Mouse (Mus musculus): ENCODE data around the gene Sh3rf3. TPM values are rescaled to one million over a fixed set of nuclear protein-coding genes. Genes with fewer than 3 reads are reported as not detected.
A peak's percentile ranks its signal among the peaks of the same experiment; 100 is the strongest.

The Sh3rf3 gene
- polyA plus RNA-seq (2015; fragmentation: Nextera tagmentation; extraction: Ambion mirVana) = not detected in 2 replicates

DNA sequence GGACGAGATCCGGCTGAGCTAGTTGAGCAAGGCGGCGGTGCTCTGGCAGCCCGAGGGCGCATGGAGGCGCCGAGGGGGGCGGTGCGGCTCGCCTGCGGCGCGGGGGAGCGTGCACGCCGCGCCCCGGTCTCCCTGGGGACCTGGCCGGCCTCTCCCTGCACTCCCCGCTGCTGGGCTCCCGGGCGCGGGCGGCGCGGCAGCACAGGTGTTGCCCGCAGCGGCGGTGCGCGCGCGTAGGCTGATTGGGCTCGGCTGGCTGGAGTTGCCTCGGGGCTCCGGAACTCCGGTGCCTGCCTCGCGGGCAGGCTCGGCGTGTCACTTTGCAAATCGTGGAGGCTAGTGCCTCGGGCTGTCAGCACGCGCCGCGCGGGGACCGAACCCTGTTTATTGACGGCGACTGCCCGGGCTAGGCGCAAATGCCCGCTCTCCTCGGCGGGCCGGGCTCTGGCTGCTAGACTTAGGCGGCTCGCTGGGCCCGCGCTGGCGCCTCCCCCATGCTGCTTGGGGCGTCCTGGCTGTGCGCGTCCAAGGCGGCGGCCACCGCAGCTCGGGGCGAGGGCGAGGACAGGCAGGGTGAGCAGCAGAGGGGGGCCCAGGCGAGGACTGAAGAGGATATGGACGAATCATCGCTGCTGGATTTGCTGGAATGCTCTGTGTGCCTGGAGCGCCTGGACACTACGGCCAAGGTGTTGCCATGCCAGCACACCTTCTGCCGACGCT lies at the start of gene Sh3rf3:
TSS of gene Sh3rf3 (plus strand) at position 279 of the 720 bp plus-strand sequence.
- no peak within 1 kb of the TSS for H3K27ac ChIP-seq
- H3K9ac ChIP-seq = no peak within 1 kb of the TSS
- peak within 1 kb of the TSS; percentile 43 for H3K4me3 ChIP-seq (replicated peaks)
- peak within 1 kb of the TSS; percentile 63 for H3K4me2 ChIP-seq
- H3K9me3 ChIP-seq (replicated peaks) = no peaks in the 10 kb centered on the region
- peaks cover 3% of the 10 kb centered on the region; the same call in 1 of the 2 replicates for H3K4me1 ChIP-seq (replicated peaks)
- WGBS (ENCODE audit: insufficient replicate concordance) = 1% methylated on average over 79 of the region's 79 CpGs
- peaks cover 53% of the 10 kb centered on the region for H3K27me3 ChIP-seq
- no peak for ATAC-seq (ENCODE audit: low read depth)
- no peaks in the 10 kb centered on the region for H3K36me3 ChIP-seq
- no peak for DNase-seq

DNA sequence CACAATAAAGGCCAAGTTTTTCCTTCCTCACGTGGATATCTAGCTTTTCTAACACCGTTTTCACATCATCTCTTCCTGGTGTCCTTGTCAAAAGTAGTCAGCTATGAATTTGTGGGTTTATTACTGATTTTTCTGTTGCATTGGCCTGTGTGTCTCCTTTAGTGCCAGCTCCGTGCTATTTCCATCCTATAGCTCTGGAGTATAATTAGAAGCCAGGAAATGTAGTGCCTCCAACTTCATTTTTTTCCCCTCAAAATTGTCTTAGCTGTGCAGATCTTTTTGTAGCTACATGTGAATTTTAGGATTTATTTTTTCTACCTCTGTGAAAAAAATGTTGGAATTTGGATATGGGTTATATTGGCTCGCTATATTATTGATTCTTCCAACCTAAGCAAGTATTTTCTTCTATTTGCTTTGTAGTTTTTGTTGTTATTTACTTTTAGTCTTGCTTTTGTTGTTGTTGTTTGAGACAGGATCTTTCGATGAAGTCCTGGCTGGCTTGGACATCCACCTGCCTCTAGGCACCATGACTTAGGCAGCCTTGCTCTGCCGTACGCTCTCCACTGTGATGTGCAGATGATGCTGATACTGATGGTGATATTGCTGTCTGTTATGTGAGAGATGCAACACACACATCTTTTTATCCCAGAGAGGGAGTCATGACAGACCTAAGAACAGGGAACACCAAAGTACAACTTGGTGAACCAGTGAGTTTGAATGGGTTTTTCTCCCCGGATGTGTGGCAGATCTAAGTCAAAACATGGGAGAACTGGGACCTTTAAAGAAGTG lies 24.5 kb upstream of the Sh3rf3 start:
- Histone ChIP-seq H3K4me1 (replicated peaks) (no peaks in the 10 kb centered on the region), H3K4me3 (replicated peaks) (no peak overlapping the region), H3K4me2 (no peak overlapping the region), H3K27me3 (no peaks in the 10 kb centered on the region), H3K9ac (no peak overlapping the region), H3K36me3 (no peaks in the 10 kb centered on the region), H3K9me3 (replicated peaks) (no peaks in the 10 kb centered on the region), H3K27ac (no peak overlapping the region)
- ATAC-seq (ENCODE audit: low read depth) (no peak), DNase-seq (no peak)
- WGBS (ENCODE audit: insufficient replicate concordance) = 66% methylated on average over 8 of the region's 8 CpGs

GRCm38 (mm10) chr10:58797555-58797954 lies 15.6 kb upstream of the Sh3rf3 start:
- H3K27ac ChIP-seq = no peak overlapping the region
- ATAC-seq (ENCODE audit: low read depth) (no peak), DNase-seq (no peak)
- no peaks in the 10 kb centered on the region for H3K4me1 ChIP-seq (replicated peaks)
- no peak overlapping the region for H3K4me3 ChIP-seq (replicated peaks)
- no peaks in the 10 kb centered on the region for H3K9me3 ChIP-seq (replicated peaks)
- H3K36me3 ChIP-seq = no peaks in the 10 kb centered on the region
- 60% methylated on average over 8 of the region's 8 CpGs for WGBS (ENCODE audit: insufficient replicate concordance)
- H3K27me3 ChIP-seq = no peaks in the 10 kb centered on the region
- no peak overlapping the region for H3K4me2 ChIP-seq
- no peak overlapping the region for H3K9ac ChIP-seq

DNA sequence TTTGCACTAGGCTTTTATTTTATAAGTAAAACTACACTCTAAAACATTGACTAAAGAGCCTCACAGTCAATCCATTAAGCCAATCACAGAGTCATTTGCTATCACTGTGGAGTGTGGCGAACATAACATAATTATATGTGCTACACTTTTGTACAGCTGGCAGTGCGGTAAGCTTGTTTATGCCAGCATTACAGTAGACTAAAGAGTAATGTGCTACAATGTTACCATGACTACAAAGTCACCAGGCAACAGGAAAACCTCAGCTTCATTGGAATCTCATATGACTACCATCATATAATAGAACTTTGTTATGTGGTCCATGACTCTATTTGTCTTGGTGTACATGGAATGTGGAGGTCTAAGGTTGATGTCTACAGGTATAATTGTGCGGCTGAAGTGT lies 15.0 kb upstream of the Sh3rf3 start:
- no peaks in the 10 kb centered on the region for H3K9me3 ChIP-seq (replicated peaks)
- ATAC-seq (ENCODE audit: low read depth) (no peak), DNase-seq (no peak)
- WGBS (ENCODE audit: insufficient replicate concordance) = 73% methylated on average over 3 of the region's 3 CpGs
- no peak overlapping the region for H3K4me2 ChIP-seq
- no peaks in the 10 kb centered on the region for H3K4me1 ChIP-seq (replicated peaks)
- no peaks in the 10 kb centered on the region for H3K27me3 ChIP-seq
- no peak overlapping the region for H3K4me3 ChIP-seq (replicated peaks)
- no peak overlapping the region for H3K27ac ChIP-seq
- H3K36me3 ChIP-seq = no peaks in the 10 kb centered on the region
- H3K9ac ChIP-seq = no peak overlapping the region

DNA sequence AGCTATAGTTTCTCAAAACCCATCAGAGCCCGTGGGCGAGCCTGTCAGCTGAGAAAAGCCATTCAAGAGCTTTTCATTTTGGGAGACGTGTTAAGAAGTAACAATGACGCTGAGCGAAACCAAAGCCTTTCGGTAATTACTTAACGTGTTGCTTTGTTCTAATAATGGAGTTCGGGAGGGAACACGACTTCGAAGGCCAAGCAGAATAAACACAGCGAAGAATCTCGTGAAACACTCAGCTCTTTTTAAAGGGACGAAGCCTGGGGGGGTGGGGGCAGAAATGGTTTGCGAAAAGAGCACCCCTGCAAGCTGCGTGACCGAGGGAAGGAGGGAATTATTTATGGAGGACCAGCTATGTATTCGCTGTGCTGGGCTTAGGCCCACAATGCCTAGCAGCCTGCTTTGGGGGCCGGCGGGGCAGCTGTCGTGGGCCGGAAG lies 12.1 kb upstream of the Sh3rf3 start:
- Histone ChIP-seq H3K4me1 (replicated peaks) (no peaks in the 10 kb centered on the region), H3K4me3 (replicated peaks) (no peak overlapping the region), H3K9me3 (replicated peaks) (no peaks in the 10 kb centered on the region), H3K4me2 (no peak overlapping the region), H3K9ac (no peak overlapping the region), H3K36me3 (no peaks in the 10 kb centered on the region), H3K27me3 (no peaks in the 10 kb centered on the region), H3K27ac (no peak overlapping the region)
- no peak for ATAC-seq (ENCODE audit: low read depth)
- DNase-seq = no peak
- 68% methylated on average over 21 of the region's 21 CpGs for WGBS (ENCODE audit: insufficient replicate concordance)

DNA sequence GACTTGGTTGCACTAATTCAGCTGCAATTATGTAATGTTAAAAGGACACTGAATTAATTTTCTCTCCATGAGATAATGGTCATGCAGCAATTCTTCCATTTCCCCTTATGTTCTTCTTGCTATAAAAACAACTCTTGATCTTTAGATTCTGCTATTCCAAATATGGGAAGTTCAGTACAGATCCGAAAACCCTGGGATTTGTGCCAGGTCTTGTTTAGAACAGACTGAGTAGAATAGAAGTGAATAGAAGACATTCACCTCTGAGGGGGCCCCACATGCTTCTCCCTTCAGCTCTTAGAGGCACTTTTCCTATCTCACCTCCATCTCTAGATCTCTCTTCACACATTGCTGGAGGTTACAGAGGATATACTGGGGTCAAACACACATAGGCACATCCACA lies 10.8 kb upstream of the Sh3rf3 start:
- WGBS (ENCODE audit: insufficient replicate concordance) = 53% methylated on average over 1 of the region's 1 CpGs

DNA sequence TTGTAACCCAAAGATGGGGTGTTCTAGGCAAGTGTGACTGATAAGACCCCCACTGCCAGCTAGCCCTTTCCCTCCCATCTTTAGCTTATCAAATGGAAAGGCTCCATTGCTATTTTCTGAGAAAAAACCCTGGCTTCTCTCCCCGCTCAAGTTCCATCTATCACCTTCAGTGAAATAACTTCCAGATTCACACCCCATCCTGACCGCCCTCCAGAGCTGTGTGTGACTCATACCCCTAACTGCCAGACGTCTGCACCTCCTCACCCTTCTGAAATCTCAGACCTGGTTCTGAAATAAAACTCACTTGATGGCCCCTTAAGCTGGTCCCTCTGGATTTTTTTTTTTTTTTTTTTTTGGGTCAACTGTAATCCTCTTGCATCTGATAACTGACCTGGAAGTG lies 5.2 kb upstream of the Sh3rf3 start:
- no peak for DNase-seq
- peaks cover 25% of the 10 kb centered on the region for H3K27me3 ChIP-seq
- H3K9ac ChIP-seq = no peak overlapping the region
- no peak overlapping the region for H3K4me3 ChIP-seq (replicated peaks)
- ATAC-seq (ENCODE audit: low read depth) = no peak
- 31% methylated on average over 3 of the region's 3 CpGs for WGBS (ENCODE audit: insufficient replicate concordance)
- H3K4me2 ChIP-seq = no peak overlapping the region
- H3K36me3 ChIP-seq = no peaks in the 10 kb centered on the region
- H3K4me1 ChIP-seq (replicated peaks) = no peaks in the 10 kb centered on the region; the same call in 1 of the 2 replicates
- no peak overlapping the region for H3K27ac ChIP-seq
- no peaks in the 10 kb centered on the region for H3K9me3 ChIP-seq (replicated peaks)

More for the DNA sequence above, 10.8 kb upstream of the Sh3rf3 start:
- Histone ChIP-seq H3K27ac (no peak overlapping the region), H3K9me3 (replicated peaks) (no peaks in the 10 kb centered on the region), H3K27me3 (no peaks in the 10 kb centered on the region), H3K4me2 (no peak overlapping the region), H3K9ac (no peak overlapping the region), H3K4me1 (replicated peaks) (no peaks in the 10 kb centered on the region), H3K4me3 (replicated peaks) (no peak overlapping the region), H3K36me3 (no peaks in the 10 kb centered on the region)
- no peak for DNase-seq
- no peak for ATAC-seq (ENCODE audit: low read depth)

GRCm38 (mm10) chr10:58810181-58810580 lies 3.0 kb upstream of the Sh3rf3 start:
- ATAC-seq (ENCODE audit: low read depth) = no peak
- Histone ChIP-seq H3K9ac (no peak overlapping the region), H3K4me3 (replicated peaks) (no peak overlapping the region), H3K4me2 (no peak overlapping the region), H3K9me3 (replicated peaks) (no peaks in the 10 kb centered on the region), H3K27ac (no peak overlapping the region), H3K4me1 (replicated peaks) (peaks cover 3% of the 10 kb centered on the region; the same call in 1 of the 2 replicates), H3K36me3 (no peaks in the 10 kb centered on the region), H3K27me3 (peaks cover 44% of the 10 kb centered on the region)
- DNase-seq = no peak
- 49% methylated on average over 5 of the region's 5 CpGs for WGBS (ENCODE audit: insufficient replicate concordance)

DNA sequence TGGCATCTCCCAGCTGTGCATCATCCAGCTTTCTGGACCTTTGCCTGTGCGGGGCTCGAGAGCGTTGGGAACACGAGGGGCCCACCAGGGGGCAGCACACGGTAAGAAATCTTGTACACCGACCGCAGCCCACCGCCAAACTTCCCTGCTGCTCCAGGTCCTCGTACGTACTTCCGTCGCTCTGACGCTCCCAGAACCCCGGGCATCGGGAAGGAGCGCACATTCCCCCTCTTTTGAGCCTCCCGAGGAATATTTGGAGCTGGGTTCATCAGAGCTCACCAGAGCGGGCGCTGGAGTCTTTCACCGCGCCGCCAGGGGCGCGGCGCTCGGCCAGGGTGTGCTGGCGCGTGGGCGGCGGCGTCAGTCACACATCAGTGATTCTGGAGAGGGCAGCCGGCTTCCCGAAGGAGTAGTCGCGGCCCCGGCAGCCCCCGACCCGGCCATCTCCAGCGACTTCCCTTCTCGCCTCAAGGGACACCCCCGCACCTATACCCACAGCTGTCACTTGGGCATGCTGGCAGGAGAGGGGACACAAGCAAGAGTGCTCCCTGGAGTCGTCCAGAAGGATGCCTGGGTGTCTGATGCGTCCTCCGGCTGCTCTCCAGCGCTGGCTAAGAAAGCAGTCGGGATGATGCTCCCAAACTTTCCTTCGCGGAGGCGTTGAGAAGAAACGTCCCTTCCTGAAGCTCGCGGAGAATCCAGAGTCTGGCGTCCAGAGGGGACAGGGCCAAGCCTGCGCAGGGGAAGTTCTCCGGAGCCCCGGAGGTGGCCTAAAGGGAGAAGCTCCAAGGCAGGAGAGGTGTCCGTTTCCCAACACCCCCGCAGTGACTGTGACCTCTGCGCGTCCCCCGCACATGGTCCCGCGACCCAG lies 714 bp upstream of the Sh3rf3 start:
- ATAC-seq (ENCODE audit: low read depth) (no peak), DNase-seq (no peak)
- H3K4me1 ChIP-seq (replicated peaks) = peaks cover 3% of the 10 kb centered on the region; the same call in 1 of the 2 replicates
- peaks cover 53% of the 10 kb centered on the region for H3K27me3 ChIP-seq
- no peak overlapping the region for H3K27ac ChIP-seq
- H3K9me3 ChIP-seq (replicated peaks) = no peaks in the 10 kb centered on the region
- H3K36me3 ChIP-seq = no peaks in the 10 kb centered on the region
- H3K9ac ChIP-seq = no peak overlapping the region
- peak overlapping the region; percentile 43 for H3K4me3 ChIP-seq (replicated peaks)
- peak overlapping the region; percentile 63 for H3K4me2 ChIP-seq
- under 1% methylated on average over 63 of the region's 63 CpGs for WGBS (ENCODE audit: insufficient replicate concordance)

DNA sequence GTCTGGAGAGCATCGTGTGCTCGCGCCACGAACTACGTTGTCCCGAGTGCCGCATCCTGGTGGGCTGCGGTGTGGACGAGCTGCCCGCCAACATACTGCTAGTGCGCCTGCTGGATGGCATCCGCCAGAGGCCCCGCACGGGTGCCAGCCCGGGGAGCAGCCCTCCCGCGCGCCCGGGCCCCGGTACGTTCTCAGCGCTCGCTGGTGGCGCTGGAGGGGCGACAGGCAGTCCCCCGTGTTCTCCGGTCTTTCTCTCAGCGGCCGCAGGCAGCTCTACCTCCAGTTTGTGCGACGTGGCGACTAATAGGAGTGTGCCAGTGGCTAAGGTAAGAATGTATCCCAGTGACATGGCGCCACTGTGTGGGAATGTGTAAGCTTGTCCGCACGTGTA lies 637 bp downstream of the Sh3rf3 start:
- Histone ChIP-seq H3K4me1 (replicated peaks) (peaks cover 3% of the 10 kb centered on the region; the same call in 1 of the 2 replicates), H3K4me2 (peak overlapping the region; percentile 63), H3K27me3 (peaks cover 53% of the 10 kb centered on the region), H3K9ac (no peak overlapping the region), H3K27ac (no peak overlapping the region), H3K9me3 (replicated peaks) (no peaks in the 10 kb centered on the region), H3K36me3 (no peaks in the 10 kb centered on the region), H3K4me3 (replicated peaks) (peak overlapping the region; percentile 43; the same call in 1 of the 2 replicates)
- ATAC-seq (ENCODE audit: low read depth) = no peak
- DNase-seq = no peak
- 4% methylated on average over 35 of the region's 35 CpGs for WGBS (ENCODE audit: insufficient replicate concordance)

GRCm38 (mm10) chr10:58814486-58814885 lies 1.3 kb downstream of the Sh3rf3 start:
- no peak for DNase-seq
- 46% methylated on average over 7 of the region's 7 CpGs for WGBS (ENCODE audit: insufficient replicate concordance)
- H3K9ac ChIP-seq = no peak overlapping the region
- ATAC-seq (ENCODE audit: low read depth) = no peak
- no peaks in the 10 kb centered on the region for H3K9me3 ChIP-seq (replicated peaks)
- no peak overlapping the region for H3K27ac ChIP-seq
- no peak overlapping the region for H3K4me2 ChIP-seq
- H3K4me1 ChIP-seq (replicated peaks) = peaks cover 3% of the 10 kb centered on the region; the same call in 1 of the 2 replicates
- no peaks in the 10 kb centered on the region for H3K36me3 ChIP-seq
- H3K27me3 ChIP-seq = peaks cover 53% of the 10 kb centered on the region
- no peak overlapping the region for H3K4me3 ChIP-seq (replicated peaks)

Measured in liver, embryonic 13.5 days (tissue).